Mouse (Mus musculus) central nervous system, embryonic 11.5 days (tissue): ENCODE results near the gene Zfp157. TPM values are rescaled to one million over a fixed set of nuclear protein-coding genes. Genes with fewer than 3 reads are reported as not detected.

Experiments used
- polyA plus RNA-seq: library from polyadenylated mRNA; depleted of rRNA; stranded (reverse); fragments of >200 nt; gene quantifications from 2 replicates; pipeline ENCODE4 v1.2.3, GENCODE M21; 2012; rRNA removed

Gene Zfp157
- 26.5 and 34.9 TPM in 2 replicates for polyA plus RNA-seq

DNA sequence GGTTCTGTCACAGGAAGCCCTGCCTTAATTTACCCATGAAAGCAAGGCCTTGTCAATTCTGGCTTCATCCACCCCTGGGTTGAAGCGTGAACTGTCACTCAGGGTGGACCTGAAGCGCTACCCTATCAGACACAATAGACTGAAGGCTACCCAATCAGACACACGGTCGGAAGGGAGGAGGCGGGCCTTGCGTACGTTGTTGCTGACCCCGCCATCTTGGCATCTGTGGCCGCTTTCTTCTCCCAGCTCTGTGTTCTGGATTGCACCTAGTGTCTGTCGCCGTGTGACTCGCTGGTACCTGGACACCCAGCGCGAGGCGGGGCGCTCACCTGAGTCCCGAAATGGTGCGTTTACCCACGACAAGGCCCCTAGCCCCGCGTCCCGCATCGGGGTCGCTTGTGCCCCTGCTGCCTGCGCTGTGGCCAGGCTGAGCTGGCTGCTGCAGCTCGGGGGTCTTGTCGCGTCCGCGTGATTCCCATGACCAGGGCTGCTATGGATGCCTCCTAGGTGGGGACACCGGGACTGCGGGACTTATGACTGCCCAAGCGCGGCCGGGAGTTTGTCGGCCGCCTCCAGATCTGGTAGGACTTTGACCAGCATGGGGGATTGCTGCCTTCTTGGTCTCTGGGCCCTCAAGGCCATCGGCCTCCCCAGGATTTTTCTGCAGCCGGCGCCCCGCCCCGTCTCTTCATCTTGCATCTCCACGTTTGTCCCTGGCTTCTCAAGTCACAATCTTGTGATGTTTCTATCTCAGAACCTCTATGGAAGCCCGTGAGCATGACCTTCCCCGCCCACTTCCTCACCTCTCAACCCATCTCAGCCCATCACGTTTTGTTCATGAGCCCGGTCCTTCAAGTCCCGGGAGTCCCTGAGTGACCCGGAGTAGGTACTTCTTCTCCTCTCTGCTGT is at the start of gene Zfp157:
Zfp157 (plus strand) TSS at position 183 of the 909 bp plus-strand sequence.

Other genes starting within 250 kb of the Zfp157 start
- gene Mblac1, start 247.2 kb upstream of the Zfp157 start, polyA plus RNA-seq = 7.2 and 12.9 TPM in 2 replicates
- gene Nxpe5, start 215.6 kb upstream of the Zfp157 start, polyA plus RNA-seq = not detected in 2 replicates
- gene Lamtor4, start 186.0 kb upstream of the Zfp157 start, polyA plus RNA-seq = 73.2 and 79.4 TPM in 2 replicates
- gene BC037034, start 177.4 kb upstream of the Zfp157 start, polyA plus RNA-seq = 72.1 and 73.9 TPM in 2 replicates
- 1.7 and 2.7 TPM in 2 replicates for gene Gal3st4, start 168.6 kb upstream of the Zfp157 start, polyA plus RNA-seq
- 0.26 and 0.72 TPM in 2 replicates for gene Gm43720, start 161.5 kb upstream of the Zfp157 start, polyA plus RNA-seq
- 304 and 321 TPM in 2 replicates for gene Gpc2, start 161.5 kb upstream of the Zfp157 start, polyA plus RNA-seq
- gene Stag3, start 161.2 kb upstream of the Zfp157 start, polyA plus RNA-seq = 6.9 and 11.9 TPM in 2 replicates
- gene Pvrig, start 99.5 kb upstream of the Zfp157 start, polyA plus RNA-seq = 0.08 and 0.09 TPM in 2 replicates
- 0.04 and 0.08 TPM in 2 replicates for gene 1700123K08Rik, start 123.2 kb downstream of the Zfp157 start, polyA plus RNA-seq
- gene Zfp68, start 178.3 kb downstream of the Zfp157 start, polyA plus RNA-seq = 26.7 and 40.8 TPM in 2 replicates
- 9.6 and 11.6 TPM in 2 replicates for gene A430033K04Rik, start 181.4 kb downstream of the Zfp157 start, polyA plus RNA-seq